Mouse (Mus musculus) liver, embryonic 18 days (tissue): Measurements from ENCODE around the gene Golt1b. TPM values are rescaled to one million over a fixed set of nuclear protein-coding genes. Genes with fewer than 3 reads are reported as not detected.

ENCODE experiments used
- polyA plus RNA-seq: library from polyadenylated mRNA; depleted of rRNA; stranded (reverse); fragments of >200 nt; gene quantifications from 2 replicates; pipeline ENCODE4 v1.2.3, GENCODE M21; 2012; rRNA removed

The Golt1b gene
- polyA plus RNA-seq = 5.0 and 5.8 TPM in 2 replicates

GRCm38 (mm10) chr6:142387011-142387754, at the start of gene Golt1b, which contains the start of gene Recql:
Gene Golt1b (plus strand): TSS chr6:142387221.
Gene Recql (minus strand): TSS chr6:142387087.

GRCm38 (mm10) chr6:142345440-142346038, 41.5 kb upstream of the Golt1b start, which contains the start of gene Pyroxd1:
Gene Pyroxd1 (plus strand): TSS chr6:142345654.

DNA sequence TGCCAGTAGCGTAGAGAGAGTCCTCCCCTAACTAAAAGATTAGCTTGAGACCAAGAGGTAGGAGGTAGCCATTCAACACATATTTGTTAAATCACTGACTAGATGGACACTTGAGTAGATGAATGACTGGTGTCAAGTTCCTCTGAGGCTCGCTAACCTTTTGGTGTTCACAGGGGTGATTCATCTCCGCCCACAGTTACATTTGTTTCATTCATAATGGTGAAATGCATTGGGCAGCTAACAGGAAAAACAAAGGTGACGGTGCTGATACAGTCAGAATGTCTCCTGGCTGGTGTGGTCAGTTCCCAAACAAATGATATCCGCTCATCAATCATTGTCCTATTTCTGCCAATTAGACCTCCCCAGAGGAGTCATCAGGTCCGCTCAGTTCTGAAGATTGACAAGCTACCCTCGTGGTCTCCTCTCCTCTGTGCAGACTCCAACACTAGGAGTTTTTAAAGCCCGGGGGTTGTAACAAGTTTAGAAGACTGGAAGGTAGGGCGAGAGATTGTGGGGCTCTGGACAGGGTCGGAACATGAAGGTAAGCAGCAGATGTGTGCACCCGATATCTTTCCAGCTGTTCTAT, 26.0 kb downstream of the Golt1b start, which contains the start of gene Spx:
Gene Spx, plus strand, starts transcription at position 536 of the 586 bp plus-strand sequence.

Other genes with a start within 250 kb of the Golt1b start
- not detected in 2 replicates for gene Slco1a6, start 178.7 kb upstream of the Golt1b start, polyA plus RNA-seq
- 0.47 TPM in 1 of 2 replicates, not detected in the other for gene Iapp, start 88.8 kb upstream of the Golt1b start, polyA plus RNA-seq
- not detected in 2 replicates for gene Slco1a5, start 64.2 kb upstream of the Golt1b start, polyA plus RNA-seq
- gene Pyroxd1, start 41.6 kb upstream of the Golt1b start, polyA plus RNA-seq = 4.6 and 4.8 TPM in 2 replicates
- 6.2 and 6.6 TPM in 2 replicates for gene Recql, start 134 bp upstream of the Golt1b start, polyA plus RNA-seq
- 0.28 and 0.31 TPM in 2 replicates for gene Spx, start 26.2 kb downstream of the Golt1b start, polyA plus RNA-seq
- 80.3 and 82.5 TPM in 2 replicates for gene Gys2, start 85.9 kb downstream of the Golt1b start, polyA plus RNA-seq
- gene Ldhb, start 120.7 kb downstream of the Golt1b start, polyA plus RNA-seq = 10.7 and 12.4 TPM in 2 replicates
- gene Kcnj8, start 184.4 kb downstream of the Golt1b start, polyA plus RNA-seq = 3.2 TPM in 2 replicates